Mouse (Mus musculus) intestine, embryonic 16.5 days (tissue): Measurements from ENCODE around the gene Gpr153. TPM values are rescaled to one million over a fixed set of nuclear protein-coding genes. Genes with fewer than 3 reads are reported as not detected.
A peak's percentile ranks its signal among the peaks of the same experiment; 100 is the strongest.

Experiments used
- ATAC-seq: fragments of 200-750 bp; cut with Nextera tagmentation; 2 replicates; pipeline ENCODE4 v1.8.0; 2017; ENCODE audit warnings: moderate TSS enrichment, moderate library complexity
- H3K27ac ChIP-seq: fragments of 300-500 bp; sonication (generic); 2 replicates; pipeline ENCODE4 v1.5.1; 2014; ENCODE audit warnings: mild to moderate bottlenecking, low read length
- H3K27me3 ChIP-seq: fragments of 300-500 bp; sonication (generic); replicated peaks from 2 replicates; pipeline ENCODE4 v1.6.1; 2014; ENCODE audit warnings: low read length, control low read depth, mixed read lengths; ENCODE audit not compliant: control insufficient read depth, insufficient read depth
- H3K36me3 ChIP-seq: fragments of 300-500 bp; sonication (generic); 2 replicates; pipeline ENCODE4 v1.6.1; 2014; ENCODE audit warnings: low read length, control low read depth; ENCODE audit not compliant: control insufficient read depth, insufficient read depth
- H3K4me1 ChIP-seq: fragments of 300-500 bp; sonication (generic); 2 replicates; pipeline ENCODE4 v1.6.1; 2014; ENCODE audit warnings: low read length, control low read depth, mixed read lengths; ENCODE audit not compliant: control insufficient read depth, insufficient read depth
- H3K4me2 ChIP-seq: fragments of 300-500 bp; sonication (generic); 2 replicates; pipeline ENCODE4 v1.6.1; 2014; ENCODE audit warnings: low read depth, low read length, control low read depth
- H3K4me3 ChIP-seq: fragments of 300-500 bp; sonication (generic); 2 replicates; pipeline ENCODE4 v1.5.1; 2014; ENCODE audit warnings: mild to moderate bottlenecking, low read length
- H3K9ac ChIP-seq: fragments of 300-500 bp; sonication (generic); 2 replicates; pipeline ENCODE4 v1.6.1; 2014; ENCODE audit warnings: low read depth, low read length
- H3K9me3 ChIP-seq: fragments of 300-500 bp; sonication (generic); 2 replicates; pipeline ENCODE4 v1.6.1; 2016; ENCODE audit warnings: low read length, control low read depth; ENCODE audit not compliant: control insufficient read depth
- WGBS: fragments of 180-500 bp; shearing (Covaris S2); extraction: QIAGEN DNeasy Blood & Tissue Kit; methylation state at CpG from one replicate; pipeline ENCODE4 v1.1.7; 2014; 5-methylcytosine and 5-hydroxymethylcytosine counted together
- polyA plus RNA-seq: library from polyadenylated mRNA; unstranded; fragments of >200 nt; fragmentation: Nextera tagmentation; extraction: Ambion mirVana; gene quantifications from 2 replicates; pipeline ENCODE4 v1.2.1, GENCODE M21; 2015

Gene Gpr153
- polyA plus RNA-seq, 1 experiment from 2014 or later: 3.4 TPM

GRCm38 (mm10) chr4:152272006-152272405 is 2.0 kb upstream of the Gpr153 start:
- Histone ChIP-seq H3K27me3 (peaks cover 12% of the 10 kb centered on the region), H3K9ac (no peak overlapping the region), H3K4me2 (no peak overlapping the region), H3K9me3 (no peaks in the 10 kb centered on the region), H3K4me3 (no peak overlapping the region), H3K4me1 (peaks cover 38% of the 10 kb centered on the region), H3K36me3 (no peaks in the 10 kb centered on the region), H3K27ac (peak overlapping the region; percentile 86)
- WGBS: 57% methylated on average over 7 of the region's 7 CpGs
- ATAC-seq: 0 out of 2 replicates have a peak, but pooled peaks have one; percentile 3

- Histone ChIP-seq H3K4me2 (no peak overlapping the region), H3K27me3 (peaks cover 12% of the 10 kb centered on the region), H3K9ac (peak overlapping the region; percentile 6; the same call in 1 of the 2 replicates), H3K9me3 (no peaks in the 10 kb centered on the region), H3K4me3 (no peak overlapping the region), H3K27ac (peak overlapping the region; percentile 86), H3K36me3 (no peaks in the 10 kb centered on the region), H3K4me1 (peaks cover 35% of the 10 kb centered on the region)
- WGBS: 26% methylated on average over 9 of the region's 9 CpGs
- peak; percentile 43 for ATAC-seq
Observed at GRCm38 (mm10) chr4:152272449-152273049, 1.5 kb upstream of the Gpr153 start.

DNA sequence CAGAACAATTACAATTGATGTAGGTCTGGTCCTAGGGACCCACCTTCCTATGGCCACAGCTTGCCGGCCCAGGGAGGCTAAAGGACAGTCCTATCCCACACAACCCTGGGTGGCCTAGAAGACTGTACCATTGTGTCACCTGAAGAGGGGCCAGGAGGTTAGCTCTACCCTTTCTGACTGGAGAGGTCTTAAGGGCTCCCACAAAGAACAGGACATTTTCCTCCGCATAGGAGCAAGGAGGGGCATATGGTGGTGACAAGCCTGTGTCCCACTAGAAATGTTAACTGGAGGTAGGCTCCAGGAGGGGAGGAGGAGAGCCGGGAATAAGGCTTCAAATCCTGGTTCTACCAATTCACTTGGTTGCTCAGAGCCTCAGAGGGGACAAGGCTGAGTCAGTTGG is 841 bp upstream of the Gpr153 start:
- Histone ChIP-seq H3K4me1 (peaks cover 33% of the 10 kb centered on the region), H3K27ac (peak overlapping the region; percentile 86), H3K4me3 (no peak overlapping the region), H3K9ac (peak overlapping the region; percentile 6; the same call in 1 of the 2 replicates), H3K27me3 (peaks cover 12% of the 10 kb centered on the region), H3K36me3 (no peaks in the 10 kb centered on the region), H3K9me3 (no peaks in the 10 kb centered on the region), H3K4me2 (no peak overlapping the region)
- 37% methylated on average over 3 of the region's 3 CpGs for WGBS
- ATAC-seq: no peak

DNA sequence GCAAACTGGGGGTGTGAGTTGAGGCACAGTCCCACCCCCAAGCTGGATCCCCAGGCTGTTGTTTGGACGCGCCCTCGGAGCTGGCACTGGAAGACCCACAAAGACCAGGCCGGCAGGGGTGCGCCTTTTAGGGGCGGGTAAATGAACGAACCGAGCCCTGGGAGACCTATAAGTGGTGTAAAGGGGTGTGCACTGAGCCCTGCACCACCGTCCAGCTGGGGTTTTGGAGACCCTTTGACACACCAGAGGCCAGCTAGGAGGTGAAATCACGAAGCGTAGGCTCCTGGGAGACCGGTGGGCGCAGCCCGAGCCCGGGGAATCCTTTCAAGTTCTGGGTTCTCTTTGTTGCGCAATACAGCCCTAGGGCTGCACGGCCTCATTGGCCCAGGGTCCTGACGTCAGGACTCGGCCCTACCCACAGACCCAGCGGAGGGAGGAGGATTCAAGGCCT is 674 bp downstream of the Gpr153 start:
- no peaks in the 10 kb centered on the region for H3K9me3 ChIP-seq
- H3K4me1 ChIP-seq: peaks cover 33% of the 10 kb centered on the region
- peak overlapping the region; percentile 94 for H3K4me2 ChIP-seq
- WGBS: 2% methylated on average over 20 of the region's 20 CpGs
- H3K4me3 ChIP-seq: peak overlapping the region; percentile 66
- peaks cover 12% of the 10 kb centered on the region for H3K27me3 ChIP-seq
- H3K36me3 ChIP-seq: no peaks in the 10 kb centered on the region
- peak overlapping the region; percentile 86 for H3K27ac ChIP-seq
- peak; percentile 59 for ATAC-seq
- H3K9ac ChIP-seq: peak overlapping the region; percentile 79

DNA sequence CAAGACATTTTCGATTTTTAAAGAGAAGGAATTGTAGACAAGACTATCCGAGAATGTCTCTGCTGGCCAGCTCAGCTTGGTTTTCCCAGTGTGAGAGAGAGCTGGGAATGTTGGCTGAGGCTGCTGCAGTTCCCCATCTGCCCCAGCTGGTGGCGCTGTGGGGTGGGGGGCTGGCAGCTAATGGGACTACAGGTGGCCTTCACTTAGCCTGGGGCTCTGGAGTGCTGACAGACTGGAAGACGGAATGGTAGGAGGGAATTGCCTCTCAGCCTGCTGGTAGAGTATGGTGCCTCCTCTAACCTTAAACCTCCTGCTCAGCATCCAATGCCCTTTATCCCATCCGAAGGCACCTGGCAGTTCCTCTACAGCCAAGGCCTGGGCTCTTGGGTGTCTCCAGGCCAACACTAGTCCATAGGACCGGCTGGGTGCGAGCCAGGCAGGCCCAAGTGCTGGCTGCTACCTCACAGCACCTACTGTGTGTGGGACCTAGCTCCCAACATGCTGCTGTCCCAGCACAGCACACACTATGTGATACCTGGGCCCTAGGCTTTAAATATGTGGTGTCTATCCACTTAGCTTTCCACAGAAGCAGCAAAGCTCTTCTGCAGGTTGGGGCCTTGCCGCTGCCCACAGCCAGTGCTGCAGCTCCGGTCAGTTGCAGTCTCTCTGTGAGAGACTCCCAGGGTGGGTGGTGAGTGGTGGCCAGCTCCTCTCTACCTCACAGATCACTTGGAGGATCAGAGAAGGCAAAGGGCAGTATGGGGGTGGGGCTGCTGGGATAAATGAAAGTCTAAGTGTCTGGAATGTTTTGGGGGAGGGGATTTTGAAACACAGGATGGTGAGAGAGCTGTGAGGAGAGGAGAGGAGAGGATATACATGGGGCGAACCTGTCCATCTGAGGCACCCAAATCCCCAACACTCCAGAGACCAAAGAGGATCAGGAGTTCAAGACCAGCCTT is 2.6 kb downstream of the Gpr153 start:
- Histone ChIP-seq H3K9ac (no peak overlapping the region), H3K27me3 (peaks cover 27% of the 10 kb centered on the region), H3K4me1 (peaks cover 33% of the 10 kb centered on the region), H3K4me3 (no peak overlapping the region), H3K4me2 (no peak overlapping the region), H3K27ac (no peak overlapping the region), H3K9me3 (no peaks in the 10 kb centered on the region), H3K36me3 (no peaks in the 10 kb centered on the region)
- ATAC-seq: no peak
- WGBS: 55% methylated on average over 10 of the region's 10 CpGs

GRCm38 (mm10) chr4:152277916-152278315 is 3.9 kb downstream of the Gpr153 start:
- H3K36me3 ChIP-seq: no peaks in the 10 kb centered on the region
- peaks cover 39% of the 10 kb centered on the region for H3K27me3 ChIP-seq
- H3K4me2 ChIP-seq: no peak overlapping the region
- H3K4me3 ChIP-seq: no peak overlapping the region
- 63% methylated on average over 2 of the region's 2 CpGs for WGBS
- H3K9ac ChIP-seq: no peak overlapping the region
- H3K27ac ChIP-seq: no peak overlapping the region
- H3K9me3 ChIP-seq: no peaks in the 10 kb centered on the region
- no peak for ATAC-seq
- peaks cover 25% of the 10 kb centered on the region for H3K4me1 ChIP-seq

DNA sequence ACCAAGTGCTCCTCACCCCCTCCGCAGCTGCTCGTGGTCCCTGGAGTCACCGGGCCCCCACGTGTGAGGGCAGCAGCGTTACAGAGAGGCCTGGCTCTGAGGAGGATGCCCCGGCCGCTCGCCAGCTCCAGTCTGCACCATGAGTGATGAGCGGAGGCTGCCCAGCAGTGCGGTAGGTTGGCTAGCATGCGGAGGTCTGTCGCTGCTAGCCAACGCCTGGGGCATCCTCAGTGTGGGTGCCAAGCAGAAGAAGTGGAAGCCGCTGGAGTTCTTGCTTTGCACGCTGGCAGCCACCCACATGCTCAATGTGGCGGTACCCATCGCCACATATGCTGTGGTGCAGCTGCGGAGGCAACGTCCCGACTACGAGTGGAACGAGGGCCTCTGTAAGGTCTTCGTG is 5.0 kb downstream of the Gpr153 start:
- Histone ChIP-seq H3K4me1 (peaks cover 20% of the 10 kb centered on the region), H3K9ac (no peak overlapping the region), H3K27ac (no peak overlapping the region), H3K27me3 (peaks cover 45% of the 10 kb centered on the region), H3K4me3 (no peak overlapping the region), H3K4me2 (no peak overlapping the region), H3K9me3 (no peaks in the 10 kb centered on the region), H3K36me3 (no peaks in the 10 kb centered on the region)
- ATAC-seq: no peak
- WGBS: 88% methylated on average over 23 of the region's 23 CpGs

- no peak overlapping the region for H3K4me2 ChIP-seq
- H3K9me3 ChIP-seq: no peaks in the 10 kb centered on the region
- peaks cover 14% of the 10 kb centered on the region for H3K4me1 ChIP-seq
- H3K9ac ChIP-seq: no peak overlapping the region
- H3K36me3 ChIP-seq: no peaks in the 10 kb centered on the region
- no peak overlapping the region for H3K4me3 ChIP-seq
- WGBS: 55% methylated on average over 15 of the region's 15 CpGs
- no peak overlapping the region for H3K27ac ChIP-seq
- no peak for ATAC-seq
- peaks cover 57% of the 10 kb centered on the region for H3K27me3 ChIP-seq
Observed at GRCm38 (mm10) chr4:152281601-152282000, 7.6 kb downstream of the Gpr153 start.

DNA sequence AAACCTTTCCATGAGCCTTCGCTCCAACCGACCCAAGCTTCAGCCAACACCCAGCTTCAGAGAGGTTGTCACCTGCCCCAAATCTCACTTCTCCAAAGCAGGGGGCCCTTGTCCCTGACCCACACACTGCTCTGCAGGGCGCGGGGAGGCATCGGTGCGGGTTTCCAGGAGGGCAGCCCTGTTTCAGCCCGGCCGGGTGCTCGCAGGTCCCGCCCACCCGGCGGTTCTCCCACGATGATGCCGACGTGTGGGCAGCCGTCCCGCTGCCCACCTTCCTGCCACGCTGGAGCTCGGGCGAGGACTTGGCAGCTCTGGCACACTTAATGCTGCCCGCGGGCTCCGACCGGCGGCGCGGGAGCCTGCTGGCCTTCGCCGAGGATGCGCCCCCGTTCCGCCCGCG is 8.7 kb downstream of the Gpr153 start:
- Histone ChIP-seq H3K4me1 (peaks cover 17% of the 10 kb centered on the region), H3K27ac (no peak overlapping the region), H3K4me3 (peak overlapping the region; percentile 41), H3K27me3 (peaks cover 68% of the 10 kb centered on the region), H3K9me3 (no peaks in the 10 kb centered on the region), H3K9ac (peak overlapping the region; percentile 48; the same call in 1 of the 2 replicates), H3K4me2 (peak overlapping the region; percentile 71), H3K36me3 (no peaks in the 10 kb centered on the region)
- 18% methylated on average over 34 of the region's 34 CpGs for WGBS
- ATAC-seq: 0 out of 2 replicates have a peak, but pooled peaks have one; percentile 0
